Mouse (Mus musculus) hindbrain, embryonic 13.5 days (tissue): ENCODE results near the gene Ubtd2. TPM values are rescaled to one million over a fixed set of nuclear protein-coding genes. Genes with fewer than 3 reads are reported as not detected.

ENCODE experiments used
- ATAC-seq: fragments of 200-750 bp; cut with Nextera tagmentation; 2 replicates; pipeline ENCODE4 v1.8.0; 2017; ENCODE audit warnings: moderate TSS enrichment; ENCODE audit not compliant: low FRiP score
- H3K27ac ChIP-seq: fragments of 300-500 bp; sonication (generic); 2 replicates; pipeline ENCODE4 v1.5.1; 2015; ENCODE audit warnings: inconsistent platforms, mild to moderate bottlenecking, moderate library complexity
- H3K27me3 ChIP-seq: fragments of 300-500 bp; sonication (generic); 2 replicates; pipeline ENCODE4 v1.6.1; 2015; ENCODE audit warnings: mild to moderate bottlenecking, inconsistent platforms
- H3K36me3 ChIP-seq: fragments of 300-500 bp; sonication (generic); 2 replicates; pipeline ENCODE4 v1.6.1; 2015; ENCODE audit warnings: mild to moderate bottlenecking, inconsistent platforms
- H3K4me1 ChIP-seq: fragments of 300-500 bp; sonication (generic); replicated peaks from 2 replicates; pipeline ENCODE4 v1.6.1; 2015; ENCODE audit warnings: inconsistent platforms
- H3K4me2 ChIP-seq: fragments of 300-500 bp; sonication (generic); 2 replicates; pipeline ENCODE4 v1.6.1; 2015; ENCODE audit warnings: inconsistent platforms, mild to moderate bottlenecking, moderate library complexity
- H3K4me3 ChIP-seq: fragments of 300-500 bp; sonication (generic); 2 replicates; pipeline ENCODE4 v1.5.1; 2015; ENCODE audit warnings: mild to moderate bottlenecking, inconsistent platforms
- H3K9ac ChIP-seq: fragments of 300-500 bp; sonication (generic); 2 replicates; pipeline ENCODE4 v1.6.1; 2015; ENCODE audit warnings: mild to moderate bottlenecking, inconsistent platforms
- H3K9me3 ChIP-seq: fragments of 300-500 bp; sonication (generic); 2 replicates; pipeline ENCODE4 v1.6.1; 2016; ENCODE audit warnings: inconsistent platforms
- WGBS: fragments of 180-500 bp; shearing (Covaris S2); methylation state at CpG from one replicate; pipeline ENCODE4 v1.1.7; 2015; 5-methylcytosine and 5-hydroxymethylcytosine counted together
- polyA plus RNA-seq: library from polyadenylated mRNA; unstranded; fragments of >200 nt; fragmentation: Nextera tagmentation; extraction: Ambion mirVana; gene quantifications from 2 replicates; pipeline ENCODE4 v1.2.1, GENCODE M21; 2015

Ubtd2 gene
- polyA plus RNA-seq, 1 experiment from 2014 or later = 52.9 TPM

DNA sequence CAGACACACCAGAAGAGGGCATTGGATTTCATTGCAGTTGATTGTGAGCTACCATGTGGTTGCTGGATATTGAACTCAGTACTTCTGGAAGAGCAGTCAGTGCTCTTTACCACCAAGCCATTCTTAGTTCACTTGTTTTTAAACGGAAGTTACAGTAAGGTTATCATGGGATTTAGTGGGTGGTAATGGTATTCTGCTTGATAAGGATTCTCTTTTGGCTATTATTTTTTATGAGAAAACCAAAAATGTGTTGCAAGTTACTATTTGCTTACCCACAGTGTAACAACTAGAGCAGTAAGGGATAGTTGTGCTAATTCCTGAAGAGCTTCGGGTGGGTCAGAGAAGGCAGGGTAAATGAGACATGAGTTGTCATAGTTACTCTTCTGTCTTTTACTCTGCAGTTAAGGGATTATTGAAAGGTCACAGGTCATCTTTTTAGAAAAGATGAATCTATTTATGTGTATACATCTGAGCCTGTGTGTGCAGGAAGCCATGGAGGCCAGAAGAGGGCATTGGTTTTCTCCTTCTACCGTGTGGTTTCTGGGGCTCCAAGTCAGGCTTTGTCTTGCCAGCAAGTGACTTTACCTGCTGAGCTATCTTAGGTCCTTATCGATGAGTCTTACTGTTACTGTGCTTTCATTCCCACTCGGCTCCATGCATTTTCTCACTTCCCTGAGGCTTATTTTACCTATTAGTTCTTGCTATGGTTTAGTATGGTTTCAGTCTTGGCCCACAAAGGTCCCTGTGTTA, 20.5 kb downstream of the Ubtd2 start:
- Histone ChIP-seq H3K36me3 (no peaks in the 10 kb centered on the region), H3K27me3 (no peaks in the 10 kb centered on the region), H3K4me1 (0 out of 2 replicates have a peak, but pooled peaks cover 3% of the 10 kb centered on the region), H3K9me3 (no peaks in the 10 kb centered on the region), H3K27ac (no peak overlapping the region), H3K9ac (no peak overlapping the region), H3K4me3 (no peak overlapping the region), H3K4me2 (no peak overlapping the region)
- 83% methylated on average over 5 of the region's 5 CpGs for WGBS
- no peak for ATAC-seq

DNA sequence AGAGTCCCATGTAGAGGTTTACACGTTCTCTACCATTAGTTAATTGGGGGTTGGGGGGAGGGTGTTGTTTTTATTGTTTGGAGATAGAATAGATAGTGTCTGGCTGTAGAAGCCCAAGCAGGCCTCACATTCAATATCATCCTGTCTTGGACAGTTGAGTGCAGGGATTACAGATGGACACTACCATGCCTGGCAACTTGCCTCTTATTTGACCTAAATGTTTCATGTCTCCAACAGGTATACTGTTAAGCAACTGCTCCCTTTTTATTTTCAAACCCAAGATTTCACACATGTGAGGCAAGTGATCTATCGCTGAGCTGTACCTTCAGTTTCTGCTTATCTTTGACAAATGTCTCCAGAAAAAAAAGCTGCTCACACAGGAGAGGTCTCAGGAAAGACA, 26.4 kb downstream of the Ubtd2 start:
- ATAC-seq = no peak
- Histone ChIP-seq H3K4me3 (no peak overlapping the region), H3K9me3 (no peaks in the 10 kb centered on the region), H3K4me2 (no peak overlapping the region), H3K9ac (no peak overlapping the region), H3K27ac (no peak overlapping the region), H3K36me3 (no peaks in the 10 kb centered on the region), H3K27me3 (no peaks in the 10 kb centered on the region), H3K4me1 (no peaks in the 10 kb centered on the region)
- WGBS = 88% methylated on average over 2 of the region's 2 CpGs

DNA sequence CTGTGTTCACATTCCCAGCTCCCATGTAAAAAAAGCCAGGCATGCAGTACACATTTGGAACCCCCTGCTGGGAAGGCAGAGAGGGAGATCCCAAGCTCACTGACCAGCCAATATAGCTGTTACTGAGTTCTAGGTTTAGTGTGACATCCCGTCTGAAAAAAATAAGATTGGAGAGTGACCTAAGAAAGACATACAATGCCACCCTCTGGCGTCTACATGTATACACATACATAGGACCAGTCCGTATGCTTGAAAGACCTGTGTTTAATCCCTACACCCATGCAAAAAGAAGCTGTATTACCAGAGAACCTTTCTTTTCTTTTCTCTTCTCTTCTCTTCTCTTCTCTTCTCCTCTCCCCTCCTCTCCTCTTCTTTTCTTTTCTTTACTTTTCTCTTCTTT, 30.1 kb downstream of the Ubtd2 start:
- 83% methylated on average over 3 of the region's 3 CpGs for WGBS
- ATAC-seq = no peak

DNA sequence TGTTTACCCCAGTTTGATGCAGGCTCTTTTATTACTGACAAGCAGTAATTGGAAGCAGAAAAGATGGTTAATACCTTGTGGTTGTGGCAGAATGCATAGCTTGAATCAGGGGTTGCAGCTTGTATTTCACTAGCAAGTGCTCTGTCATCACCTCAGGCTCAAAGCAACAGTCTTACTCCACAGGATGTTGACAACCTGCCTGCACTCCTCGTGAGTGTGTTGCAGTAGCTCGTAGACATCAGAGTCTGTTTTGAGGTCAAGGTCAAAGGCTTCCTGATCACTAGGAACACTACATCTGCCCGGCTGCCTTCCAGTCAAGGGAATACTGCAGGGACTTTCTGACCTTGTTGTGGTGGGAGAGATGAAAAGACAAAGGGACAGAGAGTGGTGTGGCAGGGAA, 31.5 kb downstream of the Ubtd2 start:
- Histone ChIP-seq H3K9me3 (no peaks in the 10 kb centered on the region), H3K27me3 (no peaks in the 10 kb centered on the region), H3K4me3 (no peak overlapping the region), H3K4me2 (no peak overlapping the region), H3K9ac (no peak overlapping the region), H3K27ac (no peak overlapping the region), H3K4me1 (no peaks in the 10 kb centered on the region), H3K36me3 (no peaks in the 10 kb centered on the region)
- no peak for ATAC-seq
- 74% methylated on average over 3 of the region's 3 CpGs for WGBS

More for the DNA sequence above, 30.1 kb downstream of the Ubtd2 start:
- Histone ChIP-seq H3K4me2 (no peak overlapping the region), H3K36me3 (no peaks in the 10 kb centered on the region), H3K9ac (no peak overlapping the region), H3K4me3 (no peak overlapping the region), H3K27me3 (no peaks in the 10 kb centered on the region), H3K4me1 (no peaks in the 10 kb centered on the region), H3K27ac (no peak overlapping the region), H3K9me3 (no peaks in the 10 kb centered on the region)

DNA sequence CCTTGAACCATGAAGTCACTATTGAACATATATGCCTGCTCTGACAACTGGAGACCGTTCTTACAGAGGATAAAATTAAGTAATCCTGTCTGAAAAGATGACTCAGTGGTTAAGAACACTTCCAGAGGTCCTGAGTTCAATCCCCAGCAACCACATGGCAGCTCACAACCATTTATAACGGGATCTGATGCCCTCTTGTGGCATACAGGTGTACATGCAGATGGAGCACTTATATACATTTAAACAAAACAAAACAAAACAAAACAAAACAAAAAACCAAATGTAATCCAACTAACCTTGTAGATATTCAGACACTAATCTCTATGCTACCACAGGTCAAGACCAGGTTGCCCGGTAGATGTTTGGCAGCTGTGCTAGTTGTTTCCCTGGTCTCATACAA, 32.3 kb downstream of the Ubtd2 start:
- H3K4me3 ChIP-seq = no peak overlapping the region
- H3K4me2 ChIP-seq = no peak overlapping the region
- H3K9me3 ChIP-seq = no peaks in the 10 kb centered on the region
- 92% methylated on average over 3 of the region's 3 CpGs for WGBS
- ATAC-seq = no peak
- H3K27me3 ChIP-seq = no peaks in the 10 kb centered on the region
- H3K27ac ChIP-seq = no peak overlapping the region
- no peaks in the 10 kb centered on the region for H3K4me1 ChIP-seq
- no peak overlapping the region for H3K9ac ChIP-seq
- H3K36me3 ChIP-seq = no peaks in the 10 kb centered on the region

DNA sequence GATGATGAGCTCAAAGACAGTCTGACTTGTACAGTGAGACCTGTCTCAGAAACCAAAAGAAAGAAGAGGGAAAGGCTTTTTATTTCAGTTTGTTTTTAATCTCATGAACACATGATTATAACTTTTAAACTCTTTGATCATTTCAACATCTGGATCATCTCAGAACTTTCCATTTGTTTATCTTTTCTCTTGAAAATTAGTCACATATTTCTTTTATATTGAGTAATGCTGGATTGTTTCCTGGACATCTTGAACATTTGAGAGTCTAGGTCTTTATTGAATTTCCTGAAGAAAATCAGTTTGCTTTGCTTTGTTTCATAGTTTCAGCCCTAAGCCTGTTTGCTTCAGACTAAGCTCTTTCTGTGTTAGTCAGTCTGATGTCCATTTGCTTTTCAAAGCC, 33.2 kb downstream of the Ubtd2 start:
- no peak overlapping the region for H3K4me2 ChIP-seq
- H3K9ac ChIP-seq = no peak overlapping the region
- no peaks in the 10 kb centered on the region for H3K9me3 ChIP-seq
- H3K36me3 ChIP-seq = no peaks in the 10 kb centered on the region
- ATAC-seq = no peak
- H3K27ac ChIP-seq = no peak overlapping the region
- no peak overlapping the region for H3K4me3 ChIP-seq
- H3K4me1 ChIP-seq = no peaks in the 10 kb centered on the region
- H3K27me3 ChIP-seq = no peaks in the 10 kb centered on the region

DNA sequence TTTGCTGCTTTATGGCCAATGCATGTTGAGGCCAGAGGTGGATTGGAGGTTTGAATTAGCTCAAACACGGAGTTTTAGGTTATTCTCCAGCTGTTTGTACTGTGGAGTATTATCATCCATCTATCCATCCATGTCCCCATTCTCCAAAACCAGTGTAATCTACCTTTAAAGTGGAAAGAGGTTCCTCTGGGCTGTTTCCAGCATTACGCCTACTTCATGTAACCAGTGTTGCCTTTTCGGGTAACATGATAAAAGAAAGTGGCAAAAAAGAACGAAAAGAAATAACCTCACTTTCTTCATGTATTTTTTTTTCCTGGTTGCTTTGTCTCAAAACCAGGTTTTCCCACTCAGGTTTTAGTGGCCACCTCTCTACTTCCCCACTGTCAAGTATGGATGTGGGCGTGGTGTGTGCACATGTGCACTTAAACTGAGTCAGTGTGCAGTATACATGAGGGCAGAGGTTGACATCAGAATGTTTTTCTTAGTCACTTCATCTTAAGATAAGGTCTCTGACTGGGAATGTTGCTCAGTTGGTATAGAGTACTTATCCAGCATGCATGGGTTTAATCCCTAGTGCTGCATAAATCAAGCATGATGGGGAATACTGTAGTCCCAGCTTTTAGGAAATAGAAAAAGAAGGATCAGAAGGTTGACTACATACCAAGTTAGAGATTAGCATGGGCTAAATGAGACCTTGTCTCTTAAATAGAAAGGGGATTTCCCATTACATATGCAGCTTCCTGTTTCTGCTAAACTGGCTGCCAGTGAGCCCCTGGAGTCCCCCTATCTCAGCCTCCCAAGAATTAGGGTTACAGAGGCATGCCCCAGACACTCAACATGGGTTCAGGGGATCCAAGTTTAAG, 33.9 kb downstream of the Ubtd2 start:
- no peak overlapping the region for H3K9ac ChIP-seq
- ATAC-seq = no peak
- no peaks in the 10 kb centered on the region for H3K36me3 ChIP-seq
- H3K4me3 ChIP-seq = no peak overlapping the region
- no peaks in the 10 kb centered on the region for H3K9me3 ChIP-seq
- H3K27ac ChIP-seq = no peak overlapping the region
- no peak overlapping the region for H3K4me2 ChIP-seq
- no peaks in the 10 kb centered on the region for H3K4me1 ChIP-seq
- H3K27me3 ChIP-seq = no peaks in the 10 kb centered on the region
- 88% methylated on average over 5 of the region's 5 CpGs for WGBS

DNA sequence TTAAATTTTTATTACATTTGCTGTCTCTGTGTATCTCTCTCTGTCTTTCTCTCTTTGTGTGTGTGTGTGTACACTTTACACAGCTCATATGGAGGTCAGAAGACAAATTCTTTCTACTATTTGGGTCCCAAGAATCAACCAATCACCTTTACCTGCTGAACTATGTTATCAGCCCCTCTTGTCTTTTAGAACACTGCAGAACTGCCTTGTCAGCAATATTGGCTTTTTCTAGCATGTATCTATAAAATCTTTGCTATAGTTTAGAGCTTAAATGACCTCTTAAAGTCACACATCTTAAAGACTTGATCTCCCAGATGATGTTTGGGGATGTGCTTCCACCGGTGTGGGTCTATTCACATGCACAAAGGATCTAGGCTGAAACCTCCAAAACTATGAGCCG, 35.9 kb downstream of the Ubtd2 start:
- Histone ChIP-seq H3K27me3 (no peaks in the 10 kb centered on the region), H3K9me3 (no peaks in the 10 kb centered on the region), H3K4me3 (no peak overlapping the region), H3K27ac (no peak overlapping the region), H3K36me3 (no peaks in the 10 kb centered on the region), H3K9ac (no peak overlapping the region), H3K4me2 (no peak overlapping the region), H3K4me1 (no peaks in the 10 kb centered on the region)
- no peak for ATAC-seq
- 98% methylated on average over 2 of the region's 2 CpGs for WGBS

DNA sequence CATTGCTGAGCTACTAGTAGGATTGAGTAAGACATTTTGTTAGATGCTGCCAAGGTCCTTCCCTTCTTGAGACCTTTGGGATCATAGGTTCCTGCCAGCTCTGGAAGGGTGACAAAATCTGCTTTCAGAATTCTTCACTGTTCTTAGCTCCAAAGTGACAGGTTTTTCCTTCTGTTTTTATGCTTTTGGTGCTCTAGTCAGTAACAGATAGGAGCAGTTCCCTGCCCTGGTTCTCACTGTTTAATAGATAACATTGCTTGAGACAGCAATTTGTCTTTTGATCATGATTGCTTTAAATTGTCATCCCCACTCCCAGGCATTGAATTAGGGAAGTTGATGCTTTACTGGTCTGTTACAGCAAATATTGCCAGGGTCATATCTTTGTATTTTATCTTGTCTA, 38.1 kb downstream of the Ubtd2 start:
- Histone ChIP-seq H3K9me3 (no peaks in the 10 kb centered on the region), H3K4me2 (no peak overlapping the region), H3K4me3 (no peak overlapping the region), H3K27ac (no peak overlapping the region), H3K4me1 (no peaks in the 10 kb centered on the region), H3K27me3 (no peaks in the 10 kb centered on the region), H3K36me3 (no peaks in the 10 kb centered on the region), H3K9ac (no peak overlapping the region)
- ATAC-seq = no peak

DNA sequence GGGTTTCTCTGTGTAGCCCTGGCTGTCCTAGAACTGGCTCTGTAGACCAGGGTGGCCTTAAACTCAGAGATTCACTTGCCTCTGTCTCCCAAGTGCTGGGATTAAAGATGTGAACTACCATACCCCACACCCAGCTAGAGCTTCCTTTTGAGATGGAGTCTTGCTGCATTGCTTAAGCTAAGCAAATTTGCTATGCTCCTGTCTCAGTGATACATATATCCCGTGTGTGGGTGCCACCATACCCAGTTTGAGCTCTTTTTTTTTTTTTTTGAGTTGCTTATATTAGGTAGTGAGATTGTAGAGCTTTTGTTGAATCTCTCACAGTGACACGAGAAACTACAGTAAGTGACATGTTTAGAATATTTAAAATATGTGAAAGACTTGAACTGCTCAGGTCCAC, 40.1 kb downstream of the Ubtd2 start:
- Histone ChIP-seq H3K27me3 (no peaks in the 10 kb centered on the region), H3K36me3 (peaks cover 4% of the 10 kb centered on the region), H3K4me1 (peaks cover 5% of the 10 kb centered on the region; the same call in 1 of the 2 replicates), H3K4me2 (no peak overlapping the region), H3K9me3 (no peaks in the 10 kb centered on the region), H3K9ac (no peak overlapping the region), H3K4me3 (no peak overlapping the region), H3K27ac (no peak overlapping the region)
- 90% methylated on average over 2 of the region's 2 CpGs for WGBS
- no peak for ATAC-seq

DNA sequence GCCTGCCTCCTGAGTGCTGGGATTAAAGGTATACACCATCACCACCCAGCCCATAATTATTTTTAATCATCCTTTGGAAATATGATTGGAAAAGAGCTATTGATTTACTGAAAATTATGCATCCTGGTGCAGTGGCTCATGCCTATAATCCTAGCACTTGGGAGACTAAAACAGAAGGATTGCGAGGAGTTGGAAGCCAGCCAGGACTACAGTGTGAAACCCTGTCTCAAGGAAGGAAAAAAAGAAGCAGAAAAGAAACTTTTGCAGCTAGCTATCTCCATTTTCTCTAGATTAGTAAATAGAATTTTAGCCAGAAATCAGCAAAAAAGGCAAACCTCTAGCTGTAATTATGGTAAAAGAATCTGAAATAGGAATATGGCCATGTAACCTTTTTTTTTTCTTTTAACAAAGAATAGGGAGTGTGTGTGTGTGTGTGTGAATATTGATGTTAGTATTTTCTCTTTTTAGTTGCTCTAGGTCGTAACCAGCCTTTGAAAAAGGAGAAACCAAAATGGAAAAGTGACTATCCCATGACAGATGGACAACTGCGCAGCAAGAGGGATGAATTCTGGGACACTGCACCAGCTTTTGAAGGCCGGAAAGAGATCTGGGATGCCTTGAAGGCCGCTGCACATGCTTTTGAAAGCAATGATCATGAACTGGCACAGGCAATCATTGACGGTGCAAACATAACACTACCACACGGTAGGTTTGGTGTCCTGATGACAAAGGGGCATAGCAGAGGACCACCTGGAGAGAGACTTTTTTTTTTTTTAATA, 43.8 kb downstream of the Ubtd2 start:
- Histone ChIP-seq H3K4me3 (no peak overlapping the region), H3K36me3 (peaks cover 13% of the 10 kb centered on the region), H3K9ac (no peak overlapping the region), H3K27ac (no peak overlapping the region), H3K4me2 (no peak overlapping the region), H3K27me3 (no peaks in the 10 kb centered on the region), H3K4me1 (peaks cover 5% of the 10 kb centered on the region; the same call in 1 of the 2 replicates), H3K9me3 (no peaks in the 10 kb centered on the region)
- WGBS = 79% methylated on average over 7 of the region's 7 CpGs
- no peak for ATAC-seq

DNA sequence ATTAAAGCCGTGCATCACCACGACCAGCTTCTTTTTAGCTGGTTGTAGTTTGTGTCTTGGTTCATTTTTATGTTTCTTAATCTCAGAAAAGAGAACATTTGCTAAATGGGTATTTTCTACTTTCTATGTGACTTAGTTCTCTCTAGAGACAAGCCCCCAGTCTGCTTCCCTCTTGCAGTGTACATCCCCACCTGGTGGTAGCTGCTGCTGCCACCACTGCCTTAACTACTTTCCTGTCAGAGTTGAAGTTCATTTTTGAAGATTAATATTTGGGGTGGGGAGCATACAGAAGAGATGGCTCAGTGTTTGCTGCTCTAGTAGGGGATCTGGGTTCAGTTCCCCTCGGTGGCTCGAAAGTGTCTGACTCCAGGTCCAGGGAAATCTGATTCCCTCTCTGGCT, 44.8 kb downstream of the Ubtd2 start:
- H3K27me3 ChIP-seq = no peaks in the 10 kb centered on the region
- WGBS = 98% methylated on average over 4 of the region's 4 CpGs
- H3K27ac ChIP-seq = no peak overlapping the region
- no peak overlapping the region for H3K9ac ChIP-seq
- peaks cover 14% of the 10 kb centered on the region for H3K36me3 ChIP-seq
- no peak overlapping the region for H3K4me2 ChIP-seq
- H3K4me1 ChIP-seq = peaks cover 5% of the 10 kb centered on the region; the same call in 1 of the 2 replicates
- no peak overlapping the region for H3K4me3 ChIP-seq
- no peaks in the 10 kb centered on the region for H3K9me3 ChIP-seq
- ATAC-seq = no peak
